8 mouse cellular contexts compared by ENCODE assay signal in genomic region chr10:84438466-84439227, GRCm38 (mm10). TPM values are rescaled to one million over a fixed set of nuclear protein-coding genes. Genes with fewer than 3 reads are reported as not detected.
DNase-seq lines count a peak whose midpoint lies in the region; ATAC-seq lines count a peak whose summit lies in the region.

No protein-coding gene starts in this region.

- WGBS in kidney, embryonic 16.5 days = 23% methylated on average over 19 of the region's 19 CpGs
- 25% methylated on average over 19 of the region's 19 CpGs for WGBS in embryonic facial prominence, embryonic 12.5 days
- WGBS in hindbrain, embryonic 16.5 days = 32% methylated on average over 19 of the region's 19 CpGs
- WGBS in midbrain, embryonic 16.5 days = 18% methylated on average over 19 of the region's 19 CpGs

- no peak for DNase-seq in kidney, adult 9 months
- no peak for DNase-seq in B cell, adult 2 months
- DNase-seq in layer of hippocampus, adult 18-20 months (ENCODE audit: low spot score in 2 of 2) = no peak
- no peak for DNase-seq in frontal cortex, adult 2 months (ENCODE audit: extremely low spot score in 1 of 2, low spot score in 1 of 2)

- H3K4me1 ChIP-seq in kidney, embryonic 16.5 days (ENCODE audit: insufficient read depth, low read length) = peaks cover 46% of the 10 kb centered on the region
- peaks cover 58% of the 10 kb centered on the region for H3K4me1 ChIP-seq in embryonic facial prominence, embryonic 12.5 days
- H3K4me1 ChIP-seq in hindbrain, embryonic 16.5 days (ENCODE audit: control insufficient read depth, insufficient read depth, low read depth, low read length) = peaks cover 44% of the 10 kb centered on the region
- peaks cover 38% of the 10 kb centered on the region for H3K4me1 ChIP-seq in midbrain, embryonic 16.5 days (ENCODE audit: control insufficient read depth, insufficient read depth, low read length)

- peak overlapping the region; percentile 74 for H3K4me3 ChIP-seq in kidney, embryonic 16.5 days (ENCODE audit: low read length)
- peak overlapping the region; percentile 85 for H3K4me3 ChIP-seq in embryonic facial prominence, embryonic 12.5 days
- H3K4me3 ChIP-seq in hindbrain, embryonic 16.5 days (ENCODE audit: low read length) = peak overlapping the region; percentile 85
- peak overlapping the region; percentile 83 for H3K4me3 ChIP-seq in midbrain, embryonic 16.5 days (ENCODE audit: low read depth, low read length)

- H3K9ac ChIP-seq in kidney, embryonic 16.5 days (replicated peaks; ENCODE audit: low read length) = peak overlapping the region; percentile 99
- H3K9ac ChIP-seq in embryonic facial prominence, embryonic 12.5 days = peak overlapping the region; percentile 99
- peak overlapping the region; percentile 95 for H3K9ac ChIP-seq in hindbrain, embryonic 16.5 days (ENCODE audit: low read depth, low read length)
- peak overlapping the region; percentile 99 for H3K9ac ChIP-seq in midbrain, embryonic 16.5 days (ENCODE audit: low read depth, low read length)

- H3K27me3 ChIP-seq in kidney, embryonic 16.5 days (ENCODE audit: insufficient read depth, low read length) = no peaks in the 10 kb centered on the region
- no peaks in the 10 kb centered on the region for H3K27me3 ChIP-seq in embryonic facial prominence, embryonic 12.5 days
- no peaks in the 10 kb centered on the region for H3K27me3 ChIP-seq in hindbrain, embryonic 16.5 days (replicated peaks; ENCODE audit: control insufficient read depth, insufficient read depth, low read length)
- H3K27me3 ChIP-seq in midbrain, embryonic 16.5 days (ENCODE audit: control insufficient read depth, insufficient read depth, low read depth, low read length) = no peaks in the 10 kb centered on the region

- H3K9me3 ChIP-seq in kidney, embryonic 16.5 days (ENCODE audit: low read length) = no peaks in the 10 kb centered on the region
- H3K9me3 ChIP-seq in embryonic facial prominence, embryonic 12.5 days = no peaks in the 10 kb centered on the region
- no peaks in the 10 kb centered on the region for H3K9me3 ChIP-seq in hindbrain, embryonic 16.5 days (ENCODE audit: control insufficient read depth, low read length)
- no peaks in the 10 kb centered on the region for H3K9me3 ChIP-seq in midbrain, embryonic 16.5 days (replicated peaks; ENCODE audit: control insufficient read depth, low read length, poor library complexity, severe bottlenecking)

- H3K36me3 ChIP-seq in kidney, embryonic 16.5 days (ENCODE audit: insufficient read depth, low read length) = no peaks in the 10 kb centered on the region
- no peaks in the 10 kb centered on the region for H3K36me3 ChIP-seq in embryonic facial prominence, embryonic 12.5 days
- H3K36me3 ChIP-seq in hindbrain, embryonic 16.5 days (ENCODE audit: control insufficient read depth, insufficient read depth, low read length) = no peaks in the 10 kb centered on the region
- no peaks in the 10 kb centered on the region for H3K36me3 ChIP-seq in midbrain, embryonic 16.5 days (ENCODE audit: control insufficient read depth, insufficient read depth, low read length)

- peak overlapping the region; percentile 17; the same call in 1 of the 2 replicates for H3K27ac ChIP-seq in kidney, embryonic 16.5 days (ENCODE audit: low read length)
- peak overlapping the region; percentile 75 for H3K27ac ChIP-seq in embryonic facial prominence, embryonic 12.5 days
- H3K27ac ChIP-seq in hindbrain, embryonic 16.5 days (ENCODE audit: low read depth, low read length) = peak overlapping the region; percentile 79
- H3K27ac ChIP-seq in midbrain, embryonic 16.5 days (ENCODE audit: low read length) = peak overlapping the region; percentile 72

- peak overlapping the region; percentile 78 for H3K4me2 ChIP-seq in kidney, embryonic 16.5 days (replicated peaks; ENCODE audit: low read depth, low read length)
- H3K4me2 ChIP-seq in embryonic facial prominence, embryonic 12.5 days (replicated peaks) = peak overlapping the region; percentile 77
- peak overlapping the region; percentile 94 for H3K4me2 ChIP-seq in hindbrain, embryonic 16.5 days (ENCODE audit: low read length)
- peak overlapping the region; percentile 97 for H3K4me2 ChIP-seq in midbrain, embryonic 16.5 days (ENCODE audit: low read length)

- no peak for ATAC-seq in kidney, embryonic 16.5 days (ENCODE audit: low FRiP score, low TSS enrichment)
- no peak for ATAC-seq in embryonic facial prominence, embryonic 12.5 days (ENCODE audit: insufficient number of reproducible peaks, insufficient read depth, low FRiP score, low TSS enrichment)
- no peak for ATAC-seq in hindbrain, embryonic 16.5 days
- no peak for ATAC-seq in midbrain, embryonic 16.5 days

RNA-seq across cellular contexts. Expression of gene Nuak1, which starts 1.8 kb away (rescaled TPM):
- 3.2 and 3.6 TPM in 2 replicates for polyA plus RNA-seq in kidney, embryonic 16.5 days (2015; fragmentation: Nextera tagmentation; extraction: Ambion mirVana)
- 3.5 and 3.8 TPM in 2 replicates for polyA plus RNA-seq in embryonic facial prominence, embryonic 12.5 days (2016; fragmentation: Nextera tagmentation; extraction: Ambion mirVana)
- polyA plus RNA-seq in hindbrain, embryonic 16.5 days (2015; fragmentation: Nextera tagmentation; extraction: Ambion mirVana) = 4.7 and 5.4 TPM in 2 replicates
- polyA plus RNA-seq in midbrain, embryonic 16.5 days (2015; fragmentation: Nextera tagmentation; extraction: Ambion mirVana) = 5.5 and 5.6 TPM in 2 replicates
- total RNA-seq in layer of hippocampus, adult 18-20 months (2021) = 10 to 100 TPM; 62.7 to 66.4 TPM
- 23.4 and 24.2 TPM in 2 replicates for polyA plus RNA-seq in frontal cortex, adult 2 months (2012; rRNA removed)

Comparison
In these comparisons a context has a peak if more than half of its experiments do, and no peak if none do; other contexts are left out.
1. H3K27ac ChIP-seq: peak in every context shown above with its lines; median percentile 79 in hindbrain, embryonic 16.5 days; 75 in embryonic facial prominence, embryonic 12.5 days; 72 in midbrain, embryonic 16.5 days; 17 in kidney, embryonic 16.5 days.